Mouse (Mus musculus): ENCODE results near the gene Fiz1. TPM values are rescaled to one million over a fixed set of nuclear protein-coding genes. Genes with fewer than 3 reads are reported as not detected.

The Fiz1 gene
- polyA plus RNA-seq, 2 experiments, result 37.5 to 42.4 TPM

- peak; percentile 3; the same call in 1 of the 2 replicates for ATAC-seq (ENCODE audit: low FRiP score, low read depth)
- Histone ChIP-seq H3K36me3 (ENCODE audit: control insufficient read depth, insufficient read depth, low read length) (no peaks in the 10 kb centered on the region), H3K9ac (ENCODE audit: low read depth, low read length, severe bottlenecking) (peak overlapping the region; percentile 87), H3K9me3 (ENCODE audit: control insufficient read depth, low read length) (no peaks in the 10 kb centered on the region), H3K4me2 (replicated peaks; ENCODE audit: low read depth, low read length, severe bottlenecking) (peak overlapping the region; percentile 83), H3K27ac (replicated peaks; ENCODE audit: low read depth, low read length) (0 out of 2 replicates have a peak overlapping the region, but pooled peaks have one; percentile 43), H3K4me1 (ENCODE audit: control insufficient read depth, insufficient read depth, low read length) (peaks cover 38% of the 10 kb centered on the region), H3K4me3 (replicated peaks; ENCODE audit: low read length) (peak overlapping the region; percentile 75), H3K27me3 (ENCODE audit: control insufficient read depth, insufficient read depth, low read length) (peaks cover 53% of the 10 kb centered on the region)
- no peak for TF ChIP-seq POLR2A (IDR thresholded peaks at IDR 0.05; ENCODE audit: borderline replicate concordance, extremely low read depth, insufficient read depth, insufficient read length)
- 1% methylated on average over 48 of the region's 55 CpGs for WGBS
- DNase-seq (ENCODE audit: low spot score), result peak; percentile 63
Observed at GRCm38 (mm10) chr7:5056651-5057263, 42.3 kb upstream of the Fiz1 start.

- WGBS, result 12% methylated on average over 32 of the region's 32 CpGs
Observed at GRCm38 (mm10) chr7:5053456-5054179, 39.1 kb upstream of the Fiz1 start.

GRCm38 (mm10) chr7:5052931-5053343, 38.4 kb upstream of the Fiz1 start:
- Histone ChIP-seq H3K36me3 (ENCODE audit: control insufficient read depth, insufficient read depth, low read length) (no peaks in the 10 kb centered on the region), H3K4me2 (replicated peaks; ENCODE audit: low read depth, low read length, severe bottlenecking) (peak overlapping the region; percentile 94), H3K9ac (ENCODE audit: low read depth, low read length, severe bottlenecking) (peak overlapping the region; percentile 92), H3K27me3 (ENCODE audit: control insufficient read depth, insufficient read depth, low read length) (peaks cover 55% of the 10 kb centered on the region), H3K27ac (replicated peaks; ENCODE audit: low read depth, low read length) (no peak overlapping the region), H3K4me1 (ENCODE audit: control insufficient read depth, insufficient read depth, low read length) (peaks cover 40% of the 10 kb centered on the region), H3K9me3 (ENCODE audit: control insufficient read depth, low read length) (no peaks in the 10 kb centered on the region), H3K4me3 (replicated peaks; ENCODE audit: low read length) (peak overlapping the region; percentile 81)
- TF ChIP-seq POLR2A (IDR thresholded peaks at IDR 0.05; ENCODE audit: borderline replicate concordance, extremely low read depth, insufficient read depth, insufficient read length), result no peak
- DNase-seq (ENCODE audit: low spot score) (no peak), ATAC-seq (ENCODE audit: low FRiP score, low read depth) (no peak)
- WGBS, result 3% methylated on average over 43 of the region's 45 CpGs

More at GRCm38 (mm10) chr7:5053456-5054179, 39.1 kb upstream of the Fiz1 start:
- Histone ChIP-seq H3K27ac (replicated peaks; ENCODE audit: low read depth, low read length) (no peak overlapping the region), H3K9me3 (ENCODE audit: control insufficient read depth, low read length) (no peaks in the 10 kb centered on the region), H3K4me3 (replicated peaks; ENCODE audit: low read length) (peak overlapping the region; percentile 81), H3K9ac (ENCODE audit: low read depth, low read length, severe bottlenecking) (peak overlapping the region; percentile 92), H3K4me1 (ENCODE audit: control insufficient read depth, insufficient read depth, low read length) (peaks cover 40% of the 10 kb centered on the region), H3K27me3 (ENCODE audit: control insufficient read depth, insufficient read depth, low read length) (peaks cover 55% of the 10 kb centered on the region), H3K4me2 (replicated peaks; ENCODE audit: low read depth, low read length, severe bottlenecking) (peak overlapping the region; percentile 94), H3K36me3 (ENCODE audit: control insufficient read depth, insufficient read depth, low read length) (no peaks in the 10 kb centered on the region)
- peak; percentile 43 for DNase-seq (ENCODE audit: low spot score)
- ATAC-seq (ENCODE audit: low FRiP score, low read depth), result no peak
- no peak for TF ChIP-seq POLR2A (IDR thresholded peaks at IDR 0.05; ENCODE audit: borderline replicate concordance, extremely low read depth, insufficient read depth, insufficient read length)

GRCm38 (mm10) chr7:5052438-5052837, 37.9 kb upstream of the Fiz1 start:
- 2% methylated on average over 12 of the region's 12 CpGs for WGBS
- no peak for DNase-seq (ENCODE audit: low spot score)
- H3K9ac ChIP-seq (ENCODE audit: low read depth, low read length, severe bottlenecking), result peak overlapping the region; percentile 92

More at GRCm38 (mm10) chr7:5052438-5052837, 37.9 kb upstream of the Fiz1 start:
- Histone ChIP-seq H3K4me1 (ENCODE audit: control insufficient read depth, insufficient read depth, low read length) (peaks cover 37% of the 10 kb centered on the region), H3K4me3 (replicated peaks; ENCODE audit: low read length) (peak overlapping the region; percentile 81), H3K27ac (replicated peaks; ENCODE audit: low read depth, low read length) (no peak overlapping the region), H3K36me3 (ENCODE audit: control insufficient read depth, insufficient read depth, low read length) (no peaks in the 10 kb centered on the region), H3K27me3 (ENCODE audit: control insufficient read depth, insufficient read depth, low read length) (peaks cover 55% of the 10 kb centered on the region), H3K4me2 (replicated peaks; ENCODE audit: low read depth, low read length, severe bottlenecking) (peak overlapping the region; percentile 94), H3K9me3 (ENCODE audit: control insufficient read depth, low read length) (no peaks in the 10 kb centered on the region)
- TF ChIP-seq POLR2A (IDR thresholded peaks at IDR 0.05; ENCODE audit: borderline replicate concordance, extremely low read depth, insufficient read depth, insufficient read length), result no peak
- no peak for ATAC-seq (ENCODE audit: low FRiP score, low read depth)
